Mouse (Mus musculus) brain, adult 2 months (tissue): ENCODE measurements around the gene Gm15128.
"Not testable (repeated sequence)": the region's sequence is repeated elsewhere in the genome, so short reads cannot be mapped to it uniquely, and the experiment has no call there.

Experiments
- DNase-seq: peaks from one replicate; pipeline ENCODE4 v3.0.0; 2011; ENCODE audit warnings: low read depth, low spot score

The Gm15128 gene

DNA sequence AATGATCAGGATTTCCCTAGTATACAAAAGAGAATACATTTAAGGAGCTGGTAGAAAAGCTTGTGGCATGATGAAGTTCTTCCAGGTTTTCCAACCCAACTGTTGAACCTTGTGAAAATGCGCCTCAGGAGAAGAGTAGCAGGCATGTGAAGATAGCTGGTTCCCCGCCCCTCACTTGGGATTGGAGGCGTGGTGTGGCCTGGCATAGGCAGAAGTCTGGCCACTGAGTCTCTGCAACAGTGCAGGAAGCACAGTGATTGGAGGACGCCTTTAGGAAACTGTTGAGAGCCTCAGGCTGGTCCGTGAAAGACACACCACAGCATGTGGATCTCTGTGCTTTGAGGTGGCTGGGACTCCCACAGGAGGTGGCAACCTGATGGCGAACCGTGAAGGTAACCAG is at the start of gene Gm15128:
TSS of gene Gm15128 (plus strand) at position 301 of the 400 bp plus-strand sequence.
- DNase-seq, result not testable (repeated sequence)
